Mouse (Mus musculus): ENCODE results near the gene Npas3. TPM values are rescaled to one million over a fixed set of nuclear protein-coding genes. Genes with fewer than 3 reads are reported as not detected.

The Npas3 gene
- total RNA-seq, 2 experiments from 2014 or later, result 1.3 to 2.8 TPM

- DNase-seq, result no peak
Observed at GRCm38 (mm10) chr12:53589446-53589961, 341.0 kb downstream of the Npas3 start.

DNA sequence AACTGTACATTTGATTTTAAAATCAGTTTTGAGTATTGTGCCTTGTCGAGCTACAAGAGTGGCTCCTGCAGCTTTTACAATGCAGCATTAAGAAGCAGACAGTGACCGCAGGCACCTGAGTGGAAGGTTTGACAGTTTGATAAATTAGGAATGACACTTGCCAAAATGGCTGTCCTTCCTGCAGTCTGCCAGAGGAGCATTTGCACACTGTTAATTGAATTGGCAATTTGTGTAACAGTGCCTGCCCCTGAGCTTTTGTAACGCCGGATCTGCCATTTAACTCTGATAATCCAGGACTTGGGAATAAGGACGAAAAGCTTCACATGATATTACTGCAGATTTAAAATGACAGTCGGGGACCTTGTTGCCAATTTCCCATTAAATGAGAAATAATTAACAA is 357.2 kb downstream of the Npas3 start:
- DNase-seq, result no peak

DNA sequence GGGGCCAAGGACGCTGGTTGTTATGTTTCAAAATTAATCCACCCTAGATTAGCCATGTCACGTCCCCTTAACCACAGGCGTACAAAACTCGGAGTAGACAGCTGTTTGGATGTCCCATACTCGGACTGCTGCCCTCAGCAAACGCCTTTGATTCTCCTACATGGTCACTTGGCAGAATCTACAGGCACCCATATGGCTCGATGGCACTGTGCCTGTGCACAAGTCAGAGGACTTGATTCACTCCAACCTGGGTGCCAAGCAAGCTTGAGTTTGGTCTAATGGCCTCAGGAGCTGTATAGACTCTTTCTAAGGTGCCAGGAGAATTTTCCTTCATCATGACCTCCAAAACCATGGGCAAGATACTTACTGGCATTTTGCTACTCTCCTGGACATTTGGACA is 363.6 kb downstream of the Npas3 start:
- DNase-seq, result no peak

GRCm38 (mm10) chr12:53621271-53621670 is 372.8 kb downstream of the Npas3 start:
- no peak for DNase-seq

- no peak for DNase-seq
Observed at GRCm38 (mm10) chr12:53623793-53624192, 375.3 kb downstream of the Npas3 start.

DNA sequence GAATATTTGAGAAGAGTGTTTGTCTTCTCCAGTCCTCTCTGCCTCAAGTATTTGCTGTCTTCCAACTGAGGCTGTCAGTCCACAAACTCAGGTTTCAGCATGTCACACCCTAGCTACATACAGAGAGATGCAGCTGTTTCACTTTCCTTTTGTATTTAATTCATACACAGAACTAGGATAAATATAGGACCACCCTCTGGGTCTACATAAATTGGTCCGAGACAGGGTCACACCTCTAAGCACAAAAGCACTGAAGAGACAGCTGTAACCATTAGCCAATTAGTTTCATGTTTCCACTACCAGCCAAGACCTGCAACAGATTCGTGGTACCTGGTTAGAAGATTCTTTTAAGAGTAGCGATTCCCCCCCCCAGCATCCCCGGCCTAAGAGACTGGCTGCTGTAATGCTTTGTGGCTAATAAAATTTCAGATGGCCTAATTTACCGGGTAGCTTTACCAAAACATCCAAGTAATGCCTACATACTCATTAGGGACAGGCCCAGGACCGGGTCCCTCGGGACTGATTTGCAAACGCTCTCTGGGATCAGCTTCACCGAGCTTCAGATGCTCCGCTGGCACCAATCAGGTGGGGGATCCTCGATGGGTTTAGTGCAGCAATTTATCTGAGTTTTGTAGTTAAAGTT is 376.0 kb downstream of the Npas3 start:
- no peak for DNase-seq

- DNase-seq, result no peak
Observed at GRCm38 (mm10) chr12:53629483-53630120, 381.1 kb downstream of the Npas3 start.

- no peak for DNase-seq
Observed at GRCm38 (mm10) chr12:53630607-53631006, 382.1 kb downstream of the Npas3 start.

DNA sequence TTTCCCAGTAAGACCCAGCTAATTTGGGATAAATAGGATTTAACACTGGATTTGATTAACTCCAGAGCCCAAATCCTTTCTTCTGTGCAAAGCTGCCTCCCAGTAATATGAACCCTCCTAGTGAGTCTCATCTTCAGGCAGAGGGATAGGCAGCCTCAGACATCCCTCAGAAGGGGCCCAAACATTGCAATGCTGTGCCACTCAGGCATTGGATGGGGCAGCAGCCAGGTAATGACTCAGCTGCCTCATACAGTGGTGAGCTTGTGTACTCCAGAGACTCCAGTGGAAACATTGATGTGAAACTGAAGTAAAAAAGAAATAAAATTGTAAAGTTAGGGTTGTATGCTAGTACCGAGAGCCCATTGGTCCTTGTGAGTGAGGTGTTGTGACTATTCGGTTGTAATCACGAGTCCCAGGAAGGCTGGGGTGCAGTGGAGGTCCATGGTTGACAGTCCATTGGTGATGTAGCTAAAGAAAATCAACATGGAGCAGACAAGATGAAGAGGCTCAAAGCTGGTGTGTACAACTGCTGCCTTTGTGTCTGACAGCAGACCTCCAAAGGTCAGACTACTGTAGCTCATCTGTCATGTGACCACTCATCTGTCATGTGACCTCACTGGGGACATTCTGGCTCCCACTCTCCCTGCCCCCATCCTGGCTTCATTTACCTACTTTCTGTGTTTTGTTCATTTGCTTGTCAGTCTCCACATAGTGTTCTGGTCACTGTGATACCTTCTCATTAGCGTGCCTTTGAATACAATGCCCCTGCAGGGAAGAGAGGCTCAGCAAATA is 383.0 kb downstream of the Npas3 start:
- DNase-seq, result no peak

DNA sequence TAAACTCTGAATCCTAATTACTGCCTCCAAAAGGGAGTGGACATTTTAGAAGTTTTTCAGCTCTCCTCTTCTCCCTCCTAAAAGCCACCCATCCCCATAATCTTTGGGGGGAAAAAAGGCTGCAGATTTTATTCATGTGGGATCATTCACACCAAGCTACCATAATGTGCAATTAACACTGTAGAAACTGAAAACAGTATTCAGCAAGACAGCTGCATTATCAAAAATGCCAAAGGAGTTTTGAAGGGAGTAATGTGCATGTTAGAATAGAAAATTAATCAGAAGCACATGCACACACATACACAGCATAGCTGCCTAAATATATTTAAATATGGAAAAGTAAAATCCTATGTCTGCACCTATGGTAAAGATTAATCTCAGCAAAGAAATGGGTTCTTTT is 390.1 kb downstream of the Npas3 start:
- DNase-seq, result no peak

GRCm38 (mm10) chr12:53647282-53647681 is 398.8 kb downstream of the Npas3 start:
- no peak for DNase-seq

DNA sequence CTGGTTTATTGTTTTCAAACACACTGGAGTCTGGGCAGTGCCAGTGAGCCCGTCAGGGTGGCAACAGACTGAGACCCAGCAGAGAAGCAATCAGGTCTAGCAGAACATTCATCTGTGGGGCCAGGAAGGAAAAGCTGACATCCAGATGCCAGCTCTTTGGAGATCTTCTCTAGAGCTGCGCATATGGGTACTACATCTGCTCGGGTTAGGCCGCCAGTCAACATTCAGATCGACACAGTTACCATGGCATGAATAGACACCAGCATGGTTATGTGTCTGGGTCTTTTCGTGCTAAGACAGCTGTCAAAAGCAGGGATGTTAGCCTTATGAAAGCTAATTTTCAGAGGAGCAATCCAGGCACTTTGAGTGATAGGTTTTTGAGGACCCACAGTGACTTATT is 407.8 kb downstream of the Npas3 start:
- DNase-seq, result no peak

GRCm38 (mm10) chr12:53664084-53664483 is 415.6 kb downstream of the Npas3 start:
- DNase-seq, result no peak

- no peak for DNase-seq
Observed at GRCm38 (mm10) chr12:53671846-53672245, 423.4 kb downstream of the Npas3 start.

GRCm38 (mm10) chr12:53677091-53677630 is 428.7 kb downstream of the Npas3 start:
- no peak for DNase-seq

DNA sequence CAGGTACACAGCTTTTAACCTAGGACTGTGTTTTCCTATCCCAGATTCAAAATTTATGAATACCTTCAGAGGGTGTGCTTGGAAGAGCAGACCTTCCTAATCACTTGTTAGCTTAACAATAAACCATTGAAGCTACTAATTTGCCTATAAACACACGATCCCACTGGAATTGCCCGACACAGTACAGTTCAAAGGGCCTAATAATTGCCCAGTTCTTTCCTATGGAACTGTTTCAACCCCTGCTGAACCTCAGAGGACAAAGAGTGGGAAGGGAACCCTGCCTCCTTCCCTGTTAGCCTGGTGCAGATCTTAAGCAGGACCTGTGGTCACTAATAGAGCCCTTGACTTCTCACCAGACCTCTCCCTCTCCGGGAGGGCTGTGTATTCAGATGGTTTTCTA is 429.7 kb downstream of the Npas3 start:
- no peak for DNase-seq

- no peak for DNase-seq
Observed at GRCm38 (mm10) chr12:53679161-53679560, 430.7 kb downstream of the Npas3 start.

DNA sequence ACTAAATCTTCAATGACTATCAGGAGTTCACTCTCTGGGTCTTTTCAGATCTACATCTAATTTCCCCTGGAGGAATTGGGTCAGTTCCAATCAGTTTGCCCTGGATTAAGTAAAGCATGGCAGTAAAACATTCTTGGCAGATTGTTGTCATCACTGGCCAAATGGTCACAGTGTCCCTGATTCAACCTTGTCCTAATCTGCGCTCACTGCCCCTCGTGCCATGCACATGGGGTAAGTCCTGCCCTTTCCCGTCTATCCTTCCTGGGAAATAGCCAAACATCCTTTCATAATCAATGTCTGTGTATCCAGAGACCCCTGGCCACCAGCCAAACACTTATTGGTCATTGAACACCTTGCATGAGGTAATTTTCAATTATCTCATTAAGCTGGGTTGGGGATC is 432.0 kb downstream of the Npas3 start:
- DNase-seq, result peak; percentile 59 to 67

DNA sequence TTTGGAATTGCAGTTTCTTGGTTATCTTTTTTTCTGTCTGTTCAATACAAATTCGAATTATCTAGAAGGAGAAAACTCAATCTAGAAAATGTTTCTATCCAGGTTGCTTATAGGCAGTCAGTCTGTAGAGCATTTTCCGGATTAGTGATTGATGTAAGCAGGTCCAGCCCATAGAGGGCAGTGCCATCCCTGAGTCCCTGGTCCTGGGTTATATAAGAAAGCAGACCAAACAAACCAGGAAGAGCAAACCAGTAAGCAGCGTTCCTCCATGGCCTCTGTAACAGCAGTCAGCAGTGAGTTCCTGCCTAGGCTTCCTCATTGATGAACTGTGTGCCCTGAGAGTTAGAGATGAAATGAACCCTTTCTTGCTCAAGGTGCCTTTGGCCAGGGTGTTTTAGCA is 433.6 kb downstream of the Npas3 start:
- DNase-seq, result peak in 1 of 2 experiments; percentile 8

GRCm38 (mm10) chr12:53692471-53692870 is 444.0 kb downstream of the Npas3 start:
- DNase-seq, result no peak

DNA sequence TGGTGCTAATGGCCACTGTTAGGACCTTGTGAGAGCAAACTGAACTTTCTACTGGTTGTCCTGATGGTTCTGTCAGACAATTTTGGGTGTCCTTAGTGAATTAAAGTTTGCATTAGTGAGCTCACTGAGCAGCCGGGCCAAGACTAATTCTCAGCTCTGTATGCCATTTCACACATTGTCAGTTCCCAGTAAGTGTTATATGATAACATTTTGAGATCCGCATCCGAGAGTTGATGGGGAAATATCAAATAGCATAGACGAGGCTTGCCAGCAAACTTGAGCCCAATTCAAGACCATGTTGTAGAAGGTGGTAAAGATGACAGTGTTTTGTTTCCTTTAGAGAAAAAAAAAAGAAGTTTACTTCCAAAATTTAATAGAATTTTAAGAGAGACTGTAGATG is 445.9 kb downstream of the Npas3 start:
- no peak for DNase-seq

- no peak for DNase-seq
Observed at GRCm38 (mm10) chr12:53695324-53695723, 446.8 kb downstream of the Npas3 start.

DNA sequence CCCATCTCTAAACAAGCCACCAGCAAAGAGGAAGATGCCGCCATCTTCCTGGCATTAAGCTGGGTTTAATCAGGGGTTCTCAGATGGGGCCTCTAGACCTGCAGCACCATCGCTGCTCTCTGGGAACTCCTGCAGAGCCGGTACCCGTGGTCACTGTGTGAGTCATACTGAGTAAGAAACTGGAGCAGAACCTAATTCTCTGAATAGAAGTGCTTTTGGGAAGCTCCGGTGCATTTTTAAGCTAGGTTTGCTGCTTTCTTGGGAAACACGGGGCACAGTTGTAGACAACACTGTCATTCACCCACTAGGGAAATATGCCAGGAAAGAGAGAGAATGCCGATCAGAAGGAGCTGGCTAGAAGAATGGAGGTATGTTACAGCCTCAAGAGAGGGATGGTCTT is 449.2 kb downstream of the Npas3 start:
- no peak for DNase-seq
